Mouse (Mus musculus): ENCODE measurements at regions not wholly inside any gene's neighbourhood (a gene's known extent, or its start where the extent isn't known, plus 50 kb on each side); places are given as distances from the start of the nearest gene placed in this dataset.

DNA sequence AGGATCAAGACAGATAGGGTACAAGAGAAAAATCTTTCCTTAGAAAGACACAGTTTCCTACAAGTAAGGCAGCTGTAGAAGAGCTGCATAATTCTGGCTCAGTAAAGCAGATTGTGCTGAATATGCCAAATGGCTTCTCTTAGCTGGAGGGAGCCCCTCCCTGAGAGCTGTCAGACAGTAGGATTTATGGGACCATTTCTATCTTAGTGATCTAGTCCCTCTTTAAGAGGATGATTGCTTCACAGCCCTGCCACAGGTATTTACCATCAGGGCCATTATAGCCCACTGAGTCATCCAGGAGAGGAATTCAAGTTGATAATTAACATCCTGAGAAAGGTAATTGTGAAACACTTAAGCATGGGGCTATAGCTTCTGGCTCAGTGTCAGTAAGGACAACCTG, 101.5 kb upstream of the Cypt1 start:
- DNase-seq = no peak

DNA sequence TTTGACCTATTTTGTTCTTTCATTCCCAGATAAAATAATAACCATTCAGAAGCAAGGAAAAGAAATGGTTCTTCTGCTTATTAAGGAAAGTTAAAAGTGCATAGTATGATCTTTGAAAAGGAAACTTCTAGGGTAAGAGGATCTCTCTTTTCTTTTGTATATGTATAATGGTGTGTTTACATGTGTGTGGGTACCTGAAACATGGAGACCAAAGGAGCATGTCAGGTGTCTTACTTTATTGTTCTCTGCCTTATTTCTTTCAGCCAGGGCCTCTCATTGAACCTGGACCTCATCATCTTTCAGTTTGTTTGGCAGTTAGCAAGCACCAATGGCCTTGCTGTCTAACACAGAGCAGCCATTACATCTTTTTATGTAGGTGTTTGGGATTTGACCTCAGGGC, 101.0 kb upstream of the Cypt1 start:
- no peak for DNase-seq

DNA sequence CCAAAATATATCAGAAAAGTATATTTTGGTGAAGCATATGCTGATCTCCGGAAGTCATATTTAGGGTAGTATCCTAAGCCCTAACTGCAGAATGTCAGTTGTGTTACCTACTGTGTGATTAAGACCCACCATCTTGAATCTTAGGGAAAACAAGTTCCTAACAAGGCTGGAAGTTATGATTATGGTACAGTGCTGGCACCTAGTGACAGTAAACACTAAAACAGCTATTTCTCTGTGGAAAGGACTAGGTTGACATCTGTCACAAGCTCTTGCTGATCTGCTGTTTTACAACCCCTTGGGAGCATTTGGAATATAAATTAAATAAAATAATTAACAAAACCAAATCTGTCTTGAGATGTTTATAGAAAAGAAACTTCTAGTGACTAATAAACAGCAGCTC, 84.6 kb upstream of the Cypt1 start:
- no peak for DNase-seq

DNA sequence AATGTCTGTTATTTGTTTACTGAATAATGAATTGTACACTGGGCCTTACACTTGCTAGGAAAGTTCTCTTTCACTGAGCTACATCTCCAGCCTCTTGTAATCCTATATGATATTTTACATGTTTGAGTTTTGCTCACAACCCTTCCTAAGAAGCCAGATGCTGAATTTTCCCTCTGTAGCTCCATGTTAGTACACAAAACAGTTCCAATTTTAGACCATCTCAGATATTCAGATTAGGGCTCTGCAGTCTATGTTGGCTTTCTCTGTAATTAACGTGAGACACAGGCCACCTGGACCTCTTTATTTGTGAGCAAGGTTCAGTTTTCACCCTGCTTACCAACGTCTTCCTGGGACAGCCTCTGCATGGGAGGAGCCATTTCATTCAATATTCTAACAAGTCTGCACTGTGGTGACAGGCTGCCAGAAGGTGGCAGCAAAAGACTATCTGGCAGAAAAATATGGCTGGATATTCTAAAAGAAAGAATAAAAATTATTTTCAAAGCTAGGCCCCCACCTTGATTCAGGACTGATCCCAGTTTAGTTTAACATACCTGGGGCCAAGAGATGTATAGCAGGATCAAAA, 72.1 kb upstream of the Cypt1 start:
- peak; percentile 40 to 42 for DNase-seq
